Mouse (Mus musculus): ENCODE data around the gene Trappc3. TPM values are rescaled to one million over a fixed set of nuclear protein-coding genes. Genes with fewer than 3 reads are reported as not detected.

Gene Trappc3
- polyA plus RNA-seq, 1 experiment from 2014 or later, result 32.9 TPM

DNA sequence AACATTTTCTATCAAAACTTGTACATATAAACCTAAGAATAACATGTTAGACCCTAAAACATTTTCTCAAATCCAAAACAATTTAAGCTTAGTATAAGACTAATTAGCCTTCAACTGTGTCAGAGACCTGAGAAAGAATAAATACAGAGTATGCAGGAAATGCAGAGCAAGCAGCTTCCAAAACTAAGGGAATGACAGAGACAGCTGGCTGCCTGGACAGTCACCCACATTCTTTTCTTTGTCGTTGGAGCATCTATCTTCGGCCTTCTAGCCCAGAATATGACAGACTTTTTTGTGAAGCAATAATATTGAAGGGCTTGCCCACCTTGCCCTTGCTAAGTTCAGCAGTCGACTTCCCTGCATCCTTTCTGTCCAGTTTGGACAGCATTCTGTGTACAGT, 7.2 kb downstream of the Trappc3 start:
- peaks cover 16% of the 10 kb centered on the region; the same call in 1 of the 2 replicates for H3K36me3 ChIP-seq (ENCODE audit: control insufficient read depth, insufficient read depth, low read length)
- WGBS, result 79% methylated on average over 3 of the region's 3 CpGs
- no peak for ATAC-seq (ENCODE audit: low read depth)

DNA sequence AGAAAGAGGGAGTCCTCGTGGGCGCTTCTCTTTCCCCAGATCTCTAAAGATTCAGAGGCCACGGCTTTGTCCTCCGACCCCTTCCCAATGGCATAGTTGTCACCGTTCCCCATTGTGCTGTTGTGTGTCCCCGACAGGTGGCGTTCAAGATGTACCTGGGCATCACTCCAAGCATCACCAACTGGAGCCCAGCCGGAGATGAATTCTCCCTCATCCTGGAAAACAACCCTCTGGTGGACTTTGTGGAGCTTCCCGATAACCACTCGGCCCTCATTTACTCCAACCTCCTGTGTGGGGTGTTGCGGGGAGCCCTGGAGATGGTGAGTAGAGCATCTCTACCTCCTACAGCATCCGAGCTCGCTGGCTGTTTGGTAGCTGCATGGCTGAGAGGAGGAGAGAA, 11.6 kb downstream of the Trappc3 start:
- H3K4me2 ChIP-seq (ENCODE audit: low read depth, low read length), result no peak overlapping the region
- no peak for ATAC-seq (ENCODE audit: low read depth)
- H3K36me3 ChIP-seq (ENCODE audit: control insufficient read depth, insufficient read depth, low read length), result peaks cover 21% of the 10 kb centered on the region; the same call in 1 of the 2 replicates
- no peak overlapping the region for H3K9ac ChIP-seq (replicated peaks; ENCODE audit: low read depth, low read length)
- H3K27me3 ChIP-seq (ENCODE audit: control insufficient read depth, insufficient read depth, low read length), result no peaks in the 10 kb centered on the region
- WGBS, result 83% methylated on average over 13 of the region's 13 CpGs
- no peaks in the 10 kb centered on the region for H3K9me3 ChIP-seq (ENCODE audit: control insufficient read depth, low read length)
- no peak overlapping the region for H3K4me3 ChIP-seq (ENCODE audit: low read depth, low read length)
- no peaks in the 10 kb centered on the region for H3K4me1 ChIP-seq (ENCODE audit: control insufficient read depth, insufficient read depth, low read length)
- no peak overlapping the region for H3K27ac ChIP-seq (ENCODE audit: low read depth, low read length)

More for the DNA sequence above, 7.2 kb downstream of the Trappc3 start:
- Histone ChIP-seq H3K9ac (replicated peaks; ENCODE audit: low read depth, low read length) (no peak overlapping the region), H3K4me2 (ENCODE audit: low read depth, low read length) (no peak overlapping the region), H3K9me3 (ENCODE audit: control insufficient read depth, low read length) (no peaks in the 10 kb centered on the region), H3K4me1 (ENCODE audit: control insufficient read depth, insufficient read depth, low read length) (no peaks in the 10 kb centered on the region), H3K4me3 (ENCODE audit: low read depth, low read length) (no peak overlapping the region), H3K27ac (ENCODE audit: low read depth, low read length) (no peak overlapping the region), H3K27me3 (ENCODE audit: control insufficient read depth, insufficient read depth, low read length) (no peaks in the 10 kb centered on the region)

DNA sequence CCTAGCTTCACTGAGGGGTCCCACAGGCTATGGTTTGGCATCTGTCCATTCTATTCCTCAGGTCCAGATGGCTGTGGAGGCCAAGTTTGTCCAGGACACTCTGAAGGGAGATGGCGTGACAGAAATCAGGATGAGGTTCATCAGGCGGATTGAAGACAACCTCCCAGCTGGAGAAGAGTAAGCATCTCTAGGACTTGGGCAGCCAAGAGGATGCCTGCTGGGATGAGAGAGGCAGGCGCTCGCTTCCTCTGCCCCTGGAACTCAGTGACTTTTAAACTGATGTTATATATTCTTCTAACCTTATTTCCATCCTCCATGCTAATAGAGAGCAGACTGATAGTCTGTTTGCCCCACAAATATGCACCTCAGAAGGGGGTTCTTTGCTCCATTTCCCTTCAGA, 13.0 kb downstream of the Trappc3 start:
- H3K27ac ChIP-seq (ENCODE audit: low read depth, low read length), result no peak overlapping the region
- ATAC-seq (ENCODE audit: low read depth), result no peak
- H3K4me3 ChIP-seq (ENCODE audit: low read depth, low read length), result no peak overlapping the region
- 93% methylated on average over 4 of the region's 4 CpGs for WGBS
- H3K4me2 ChIP-seq (ENCODE audit: low read depth, low read length), result no peak overlapping the region
- no peaks in the 10 kb centered on the region for H3K4me1 ChIP-seq (ENCODE audit: control insufficient read depth, insufficient read depth, low read length)
- H3K27me3 ChIP-seq (ENCODE audit: control insufficient read depth, insufficient read depth, low read length), result no peaks in the 10 kb centered on the region
- no peaks in the 10 kb centered on the region for H3K9me3 ChIP-seq (ENCODE audit: control insufficient read depth, low read length)
- peaks cover 21% of the 10 kb centered on the region; the same call in 1 of the 2 replicates for H3K36me3 ChIP-seq (ENCODE audit: control insufficient read depth, insufficient read depth, low read length)
- no peak overlapping the region for H3K9ac ChIP-seq (replicated peaks; ENCODE audit: low read depth, low read length)

GRCm38 (mm10) chr4:126275681-126276131, 13.6 kb downstream of the Trappc3 start:
- Histone ChIP-seq H3K9ac (replicated peaks; ENCODE audit: low read depth, low read length) (no peak overlapping the region), H3K4me2 (ENCODE audit: low read depth, low read length) (no peak overlapping the region), H3K4me3 (ENCODE audit: low read depth, low read length) (no peak overlapping the region), H3K4me1 (ENCODE audit: control insufficient read depth, insufficient read depth, low read length) (no peaks in the 10 kb centered on the region), H3K36me3 (ENCODE audit: control insufficient read depth, insufficient read depth, low read length) (peaks cover 21% of the 10 kb centered on the region; the same call in 1 of the 2 replicates), H3K27me3 (ENCODE audit: control insufficient read depth, insufficient read depth, low read length) (no peaks in the 10 kb centered on the region), H3K9me3 (ENCODE audit: control insufficient read depth, low read length) (no peaks in the 10 kb centered on the region), H3K27ac (ENCODE audit: low read depth, low read length) (no peak overlapping the region)
- WGBS, result 75% methylated on average over 13 of the region's 13 CpGs
- no peak for ATAC-seq (ENCODE audit: low read depth)

DNA sequence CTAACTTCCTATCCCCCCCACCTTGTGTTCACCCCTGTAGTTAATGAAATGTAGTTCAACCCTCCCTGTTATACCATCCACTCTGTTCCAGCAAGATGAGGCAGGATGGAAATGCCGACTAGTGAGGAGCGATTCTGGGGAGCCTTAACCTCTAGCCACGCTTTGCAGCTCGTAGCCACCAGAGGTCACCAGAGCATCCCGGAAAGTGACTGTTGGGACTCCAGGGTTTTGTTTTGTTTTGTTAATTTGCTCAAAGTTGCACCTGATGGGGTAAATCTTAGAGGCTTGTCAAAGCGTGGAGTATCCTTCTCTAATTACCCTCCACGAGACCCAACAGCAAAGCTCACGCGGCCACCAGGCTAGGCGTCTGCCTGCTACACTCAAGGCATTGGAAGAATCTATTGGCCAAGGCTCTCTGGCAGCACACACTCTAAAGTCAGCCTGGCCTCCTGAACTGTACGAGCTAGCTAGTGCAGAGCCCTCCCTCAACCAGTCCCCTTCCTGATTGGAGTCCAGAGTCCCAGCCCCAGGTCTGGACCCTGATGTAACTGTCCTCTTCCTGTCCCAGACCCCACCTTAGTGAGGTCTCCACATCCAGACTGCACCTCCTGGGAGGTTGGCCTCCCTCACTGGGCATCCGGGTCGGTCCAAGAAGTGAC, 15.9 kb downstream of the Trappc3 start:
- WGBS, result 6% methylated on average over 13 of the region's 13 CpGs
- H3K27ac ChIP-seq (ENCODE audit: low read depth, low read length), result no peak overlapping the region
- no peak for ATAC-seq (ENCODE audit: low read depth)
- H3K4me3 ChIP-seq (ENCODE audit: low read depth, low read length), result no peak overlapping the region
- H3K36me3 ChIP-seq (ENCODE audit: control insufficient read depth, insufficient read depth, low read length), result peaks cover 15% of the 10 kb centered on the region; the same call in 1 of the 2 replicates
- no peaks in the 10 kb centered on the region for H3K9me3 ChIP-seq (ENCODE audit: control insufficient read depth, low read length)
- H3K9ac ChIP-seq (replicated peaks; ENCODE audit: low read depth, low read length), result no peak overlapping the region
- no peak overlapping the region for H3K4me2 ChIP-seq (ENCODE audit: low read depth, low read length)
- H3K27me3 ChIP-seq (ENCODE audit: control insufficient read depth, insufficient read depth, low read length), result no peaks in the 10 kb centered on the region
- no peaks in the 10 kb centered on the region for H3K4me1 ChIP-seq (ENCODE audit: control insufficient read depth, insufficient read depth, low read length)

GRCm38 (mm10) chr4:126278565-126278915, 16.4 kb downstream of the Trappc3 start:
- Histone ChIP-seq H3K4me3 (ENCODE audit: low read depth, low read length) (no peak overlapping the region), H3K27ac (ENCODE audit: low read depth, low read length) (no peak overlapping the region)

DNA sequence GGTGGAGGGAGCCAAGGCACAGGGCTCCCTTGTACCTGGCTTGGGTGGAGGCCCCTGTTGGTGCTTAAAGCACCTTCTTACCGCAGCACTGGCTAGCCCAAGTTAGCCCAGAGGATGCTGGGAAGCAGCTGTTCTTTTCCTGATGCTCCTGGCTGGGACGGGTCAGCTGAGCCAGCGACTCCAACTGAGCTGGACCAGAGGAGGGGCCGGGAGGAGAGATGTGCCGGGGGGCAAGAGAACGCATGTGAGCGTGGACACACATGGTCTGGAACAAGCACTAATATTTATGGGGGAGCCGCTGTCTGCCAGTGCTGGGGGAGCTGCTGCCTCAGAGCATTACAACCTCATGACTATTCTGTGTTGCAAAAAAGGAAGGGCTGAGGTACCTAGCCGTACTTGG, 16.8 kb downstream of the Trappc3 start:
- no peak for ATAC-seq (ENCODE audit: low read depth)
- WGBS, result 51% methylated on average over 9 of the region's 9 CpGs

More at GRCm38 (mm10) chr4:126278565-126278915, 16.4 kb downstream of the Trappc3 start:
- H3K4me2 ChIP-seq (ENCODE audit: low read depth, low read length), result no peak overlapping the region
- H3K27me3 ChIP-seq (ENCODE audit: control insufficient read depth, insufficient read depth, low read length), result no peaks in the 10 kb centered on the region
- 35% methylated on average over 9 of the region's 9 CpGs for WGBS
- H3K9me3 ChIP-seq (ENCODE audit: control insufficient read depth, low read length), result no peaks in the 10 kb centered on the region
- H3K9ac ChIP-seq (replicated peaks; ENCODE audit: low read depth, low read length), result no peak overlapping the region
- no peaks in the 10 kb centered on the region for H3K4me1 ChIP-seq (ENCODE audit: control insufficient read depth, insufficient read depth, low read length)
- ATAC-seq (ENCODE audit: low read depth), result no peak
- H3K36me3 ChIP-seq (ENCODE audit: control insufficient read depth, insufficient read depth, low read length), result peaks cover 11% of the 10 kb centered on the region; the same call in 1 of the 2 replicates

DNA sequence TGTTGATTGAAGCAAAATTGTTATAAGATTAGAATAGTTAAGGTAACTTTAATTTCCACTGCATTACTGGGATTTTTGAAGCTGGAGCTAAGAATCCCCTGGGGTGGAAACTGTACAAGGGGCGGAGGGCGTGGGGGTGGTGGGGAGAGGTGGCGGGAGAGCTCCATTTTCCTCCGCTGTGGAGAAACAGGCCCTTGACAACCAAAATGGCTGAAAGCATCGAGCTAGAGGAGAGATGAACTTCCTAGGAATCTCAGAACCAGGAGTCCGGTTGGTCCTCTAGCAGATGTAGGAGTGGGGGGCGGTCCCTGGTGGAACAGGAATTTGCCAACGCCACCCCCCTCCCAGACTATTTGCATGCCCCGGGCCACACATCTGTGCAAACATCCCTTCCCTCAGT, 19.6 kb downstream of the Trappc3 start:
- no peaks in the 10 kb centered on the region for H3K9me3 ChIP-seq (ENCODE audit: control insufficient read depth, low read length)
- 76% methylated on average over 9 of the region's 9 CpGs for WGBS
- peaks cover 11% of the 10 kb centered on the region for H3K27me3 ChIP-seq (ENCODE audit: control insufficient read depth, insufficient read depth, low read length)
- ATAC-seq (ENCODE audit: low read depth), result no peak
- peaks cover 4% of the 10 kb centered on the region for H3K4me1 ChIP-seq (ENCODE audit: control insufficient read depth, insufficient read depth, low read length)
- H3K4me3 ChIP-seq (ENCODE audit: low read depth, low read length), result no peak overlapping the region
- no peaks in the 10 kb centered on the region for H3K36me3 ChIP-seq (ENCODE audit: control insufficient read depth, insufficient read depth, low read length)
- no peak overlapping the region for H3K27ac ChIP-seq (ENCODE audit: low read depth, low read length)
- no peak overlapping the region for H3K9ac ChIP-seq (replicated peaks; ENCODE audit: low read depth, low read length)
- H3K4me2 ChIP-seq (ENCODE audit: low read depth, low read length), result no peak overlapping the region

More for the DNA sequence above, 16.8 kb downstream of the Trappc3 start:
- Histone ChIP-seq H3K4me2 (ENCODE audit: low read depth, low read length) (no peak overlapping the region), H3K27me3 (ENCODE audit: control insufficient read depth, insufficient read depth, low read length) (no peaks in the 10 kb centered on the region), H3K4me3 (ENCODE audit: low read depth, low read length) (no peak overlapping the region), H3K9ac (replicated peaks; ENCODE audit: low read depth, low read length) (no peak overlapping the region), H3K27ac (ENCODE audit: low read depth, low read length) (no peak overlapping the region), H3K36me3 (ENCODE audit: control insufficient read depth, insufficient read depth, low read length) (peaks cover 7% of the 10 kb centered on the region; the same call in 1 of the 2 replicates), H3K9me3 (ENCODE audit: control insufficient read depth, low read length) (no peaks in the 10 kb centered on the region), H3K4me1 (ENCODE audit: control insufficient read depth, insufficient read depth, low read length) (no peaks in the 10 kb centered on the region)

DNA sequence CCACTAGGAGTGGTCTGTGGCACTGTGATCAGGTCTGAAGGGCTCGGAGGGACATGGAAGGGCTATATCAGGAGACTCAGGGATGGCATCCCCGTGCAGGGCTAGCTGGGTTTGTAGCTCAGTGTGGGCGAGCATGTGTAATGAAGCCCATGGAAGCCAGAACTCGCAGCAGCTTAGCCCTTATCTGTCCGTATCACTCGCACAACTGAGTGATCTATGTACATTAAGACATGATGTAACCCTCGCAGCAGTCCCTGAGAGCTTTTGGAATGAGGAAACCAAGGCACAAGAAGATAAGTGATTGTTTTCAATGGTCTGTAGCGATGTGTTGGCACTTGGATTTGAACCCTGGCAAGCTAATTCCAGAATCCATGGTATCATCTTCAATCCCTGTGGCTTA, 21.5 kb downstream of the Trappc3 start:
- Histone ChIP-seq H3K27ac (ENCODE audit: low read depth, low read length) (no peak overlapping the region), H3K36me3 (ENCODE audit: control insufficient read depth, insufficient read depth, low read length) (no peaks in the 10 kb centered on the region), H3K9me3 (ENCODE audit: control insufficient read depth, low read length) (no peaks in the 10 kb centered on the region), H3K27me3 (ENCODE audit: control insufficient read depth, insufficient read depth, low read length) (peaks cover 17% of the 10 kb centered on the region), H3K9ac (replicated peaks; ENCODE audit: low read depth, low read length) (no peak overlapping the region), H3K4me3 (ENCODE audit: low read depth, low read length) (no peak overlapping the region), H3K4me2 (ENCODE audit: low read depth, low read length) (no peak overlapping the region), H3K4me1 (ENCODE audit: control insufficient read depth, insufficient read depth, low read length) (peaks cover 6% of the 10 kb centered on the region)
- WGBS, result 88% methylated on average over 8 of the region's 8 CpGs
- no peak for ATAC-seq (ENCODE audit: low read depth)
